Mouse (Mus musculus) spleen, postnatal 4 days (tissue): ENCODE results near the gene Tnrc18.

Source experiments
- DNase-seq, 2 experiments: peaks; one replicate each; pipeline ENCODE4 v3.0.0; 2022; ENCODE audit warnings: low spot score in 2 of 2

The Tnrc18 gene

DNA sequence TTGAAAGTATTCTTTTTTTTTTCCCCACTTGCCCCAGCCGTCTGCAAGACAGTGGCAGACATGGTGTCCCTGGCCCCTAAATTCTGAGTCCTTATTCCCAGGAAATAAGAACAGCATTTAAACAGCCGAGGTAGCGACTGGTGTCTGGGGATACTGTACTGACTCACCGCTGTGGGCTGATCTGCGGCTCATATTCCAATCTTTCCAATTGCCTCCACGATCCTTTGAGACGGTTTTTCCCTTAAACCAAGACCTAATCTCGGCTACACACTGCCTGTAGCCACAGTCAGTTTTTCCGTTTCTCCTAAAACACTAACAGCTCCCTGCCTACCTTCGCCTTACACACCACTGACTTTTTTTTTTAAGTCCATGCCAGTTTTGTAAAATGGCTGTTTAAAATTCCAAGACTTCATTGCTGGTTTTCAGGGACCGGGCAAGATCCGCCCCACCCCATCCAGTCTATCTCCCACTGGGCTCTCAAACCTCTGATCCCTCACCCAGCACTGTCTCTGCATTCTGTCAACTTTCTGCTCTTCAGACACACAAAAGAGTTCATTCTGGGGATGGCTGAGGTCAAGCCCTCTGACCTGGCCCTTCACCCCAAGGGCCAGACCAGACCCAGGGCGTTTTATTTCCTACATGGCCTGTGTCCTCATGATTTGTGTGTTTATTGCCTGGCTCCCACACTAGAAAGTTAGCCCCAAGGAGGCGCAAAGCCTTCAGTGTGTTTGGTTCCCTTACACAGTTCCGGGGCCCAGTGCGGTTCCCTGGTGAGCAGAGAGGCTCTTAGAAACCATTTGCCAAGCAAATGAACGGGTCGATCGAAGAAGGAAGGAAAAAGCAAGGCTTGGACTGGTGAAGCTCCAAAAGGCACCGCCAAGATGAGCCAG, 6.5 kb downstream of the Tnrc18 start:
- no peak for DNase-seq

DNA sequence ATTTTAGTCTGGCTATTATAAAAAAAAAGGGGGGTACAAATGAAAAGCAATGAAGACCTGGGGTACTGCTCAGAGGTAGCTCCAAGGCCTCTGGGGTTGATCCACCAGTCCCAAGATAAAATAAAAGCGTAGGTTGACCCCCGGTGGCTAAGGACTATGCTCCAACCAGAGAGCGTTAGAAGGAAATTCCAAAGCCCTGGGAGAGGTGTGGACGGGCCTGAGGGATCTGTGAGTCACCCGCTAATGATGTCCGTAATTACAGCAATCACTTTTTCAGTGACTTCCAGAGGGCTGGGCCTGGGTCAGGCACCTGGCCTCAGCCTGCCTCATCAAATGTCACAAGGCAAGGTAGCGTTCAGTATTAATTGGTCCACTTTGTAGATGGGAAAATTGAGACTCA, 9.8 kb downstream of the Tnrc18 start:
- no peak for DNase-seq

DNA sequence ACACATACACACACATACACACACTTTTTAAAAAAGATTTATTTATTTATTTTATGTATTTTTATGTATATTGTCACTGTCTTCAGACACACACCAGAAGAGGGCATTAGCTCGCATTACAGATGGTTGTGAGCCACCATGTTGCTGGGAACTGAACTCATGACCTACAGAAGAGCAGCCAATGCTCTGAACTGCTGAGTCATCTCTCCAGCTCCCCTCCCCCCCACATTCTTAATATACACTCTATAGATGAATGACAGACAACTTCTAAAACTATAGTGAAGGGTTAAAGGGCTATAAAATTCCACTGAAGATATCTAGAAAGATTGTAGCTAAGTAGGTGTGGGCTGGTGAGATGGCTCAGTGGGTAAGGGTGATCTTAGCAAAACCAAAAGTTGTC, 13.7 kb downstream of the Tnrc18 start:
- no peak for DNase-seq

- no peak for DNase-seq
Measured at GRCm38 (mm10) chr5:142802884-142803283, 14.6 kb downstream of the Tnrc18 start.

- no peak for DNase-seq
Measured at GRCm38 (mm10) chr5:142801977-142802376, 15.5 kb downstream of the Tnrc18 start.

- DNase-seq: no peak
Measured at GRCm38 (mm10) chr5:142800656-142801055, 16.8 kb downstream of the Tnrc18 start.

- DNase-seq: no peak
Measured at GRCm38 (mm10) chr5:142800198-142800597, 17.3 kb downstream of the Tnrc18 start.

DNA sequence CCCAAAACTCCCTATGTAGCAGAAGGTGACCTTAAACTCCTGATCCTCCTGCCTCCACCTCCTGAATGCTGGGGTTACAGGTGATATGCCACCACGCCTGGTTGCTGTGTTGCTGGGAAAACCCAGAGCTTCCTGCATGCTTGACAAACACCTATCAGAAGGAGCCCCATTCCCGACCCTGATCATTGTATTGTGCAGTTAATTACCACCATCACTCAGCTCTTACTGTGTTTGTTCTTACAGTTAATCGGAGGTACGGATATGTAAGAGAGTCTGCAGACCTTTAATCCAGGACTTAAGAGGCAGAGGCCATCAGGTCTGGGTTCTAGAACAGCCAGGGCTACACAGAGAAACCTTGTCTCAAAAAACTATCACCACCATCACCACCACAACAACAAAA, 18.2 kb downstream of the Tnrc18 start:
- no peak for DNase-seq

GRCm38 (mm10) chr5:142798190-142798589, 19.3 kb downstream of the Tnrc18 start:
- DNase-seq: no peak

DNA sequence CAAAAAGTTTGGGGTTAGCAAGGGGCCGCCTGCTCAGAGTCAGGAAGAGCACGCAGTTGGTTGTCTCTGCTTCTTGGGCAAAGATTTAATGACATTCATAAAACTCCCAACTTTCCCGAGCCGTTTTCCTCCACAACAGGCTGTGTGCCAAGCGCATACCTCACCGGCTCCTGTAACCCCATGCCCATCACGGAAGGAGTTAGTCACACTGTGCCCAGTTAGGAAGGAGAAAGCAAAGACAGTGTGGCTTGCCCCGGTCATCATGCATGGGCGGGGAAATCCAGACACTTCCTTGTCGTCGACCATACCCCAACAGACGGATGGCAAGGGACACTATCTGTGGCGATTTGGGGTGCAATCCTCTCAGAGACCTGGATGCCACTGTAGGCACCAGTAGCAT, 19.8 kb downstream of the Tnrc18 start:
- DNase-seq: no peak

DNA sequence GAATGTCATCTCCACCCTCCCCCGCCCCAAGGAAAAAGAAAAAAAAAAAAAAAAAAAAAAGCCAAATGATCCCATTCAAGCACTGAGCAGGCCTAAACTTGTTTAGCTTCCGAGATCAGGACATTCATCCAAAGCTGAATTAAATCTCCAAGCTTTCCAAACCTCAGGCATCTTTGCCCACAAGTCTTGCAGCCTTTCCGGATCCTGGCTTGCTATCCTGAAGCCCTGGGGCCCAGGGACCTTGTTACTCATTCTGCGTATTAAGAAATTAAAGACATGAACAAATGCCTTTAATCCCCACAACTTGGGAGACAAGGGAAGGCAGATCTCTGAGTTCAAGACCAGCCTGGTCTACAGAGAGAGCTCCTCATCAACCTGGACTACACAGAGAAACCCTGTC, 20.5 kb downstream of the Tnrc18 start:
- DNase-seq: no peak

- DNase-seq: peak; percentile 70 to 82
Measured at GRCm38 (mm10) chr5:142794582-142794981, 22.9 kb downstream of the Tnrc18 start.

GRCm38 (mm10) chr5:142794161-142794560, 23.3 kb downstream of the Tnrc18 start:
- no peak for DNase-seq

DNA sequence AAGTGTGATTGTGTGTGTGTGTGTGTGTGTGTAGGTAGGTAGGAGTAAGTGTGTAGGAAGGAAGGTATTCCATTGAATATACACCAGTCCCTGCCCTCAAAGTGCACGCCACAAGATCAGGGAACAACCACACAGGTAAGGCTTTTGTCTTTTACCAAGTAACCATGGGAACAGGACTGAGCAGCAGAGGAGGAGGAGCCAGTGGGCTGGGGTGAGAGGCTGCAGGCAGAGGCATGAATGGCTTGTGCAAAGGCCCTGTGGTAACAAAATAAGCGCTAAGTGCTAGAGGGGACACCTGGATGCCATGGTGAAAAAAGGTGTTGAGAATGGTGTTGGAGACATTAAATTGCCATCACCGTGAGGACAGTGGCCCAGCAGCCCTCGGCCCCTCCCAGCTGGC, 24.9 kb downstream of the Tnrc18 start:
- no peak for DNase-seq

DNA sequence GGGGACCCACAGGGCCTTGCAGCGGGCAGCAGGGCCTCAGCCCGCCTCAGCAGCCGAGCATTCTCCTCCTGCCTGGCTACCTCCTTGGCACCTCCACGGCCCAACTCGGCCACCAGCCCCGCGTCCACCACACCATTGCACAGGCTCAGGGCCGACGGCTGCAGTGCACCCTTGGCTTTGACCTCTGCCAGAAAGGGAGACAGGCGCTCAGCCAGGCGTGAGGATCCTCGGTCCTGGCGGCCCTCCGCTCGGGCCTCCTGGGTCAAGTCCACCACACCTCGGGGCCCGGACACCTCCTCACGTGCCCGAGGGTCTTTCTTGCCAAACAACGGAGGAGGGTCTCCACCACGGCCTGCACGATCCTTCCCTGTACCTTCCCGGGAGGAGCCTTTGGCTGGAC, 29.2 kb downstream of the Tnrc18 start:
- DNase-seq: no peak

DNA sequence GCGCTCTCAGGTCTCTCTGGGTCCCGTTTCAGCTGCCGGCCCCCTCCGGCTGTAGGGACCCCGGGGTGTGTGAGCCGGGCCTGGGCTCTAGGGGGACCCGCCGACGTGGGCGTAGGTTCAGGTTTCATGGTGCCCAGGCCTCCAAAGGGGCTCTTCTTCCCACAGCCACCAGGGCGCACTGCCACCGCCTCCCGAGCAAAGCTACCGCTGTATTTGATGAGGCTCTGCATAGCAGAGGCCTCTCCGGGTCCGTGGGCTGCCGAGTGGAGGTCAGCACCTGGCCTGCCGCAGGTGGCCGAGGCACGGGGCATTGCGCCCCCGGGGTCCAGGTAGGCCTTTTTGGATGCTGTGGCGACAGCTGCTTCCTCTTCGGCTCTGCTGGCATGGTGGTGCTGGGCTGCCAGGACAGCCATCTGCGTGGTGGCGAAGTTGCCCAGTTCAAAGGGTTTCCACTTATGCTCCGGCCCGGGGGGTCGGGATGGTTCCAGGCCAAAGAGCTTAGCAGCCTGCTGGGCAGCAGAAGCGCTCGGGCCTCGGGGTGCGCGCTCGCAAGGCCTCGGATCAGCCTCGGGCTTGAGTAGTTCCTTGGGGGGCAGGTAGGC, 30.1 kb downstream of the Tnrc18 start:
- no peak for DNase-seq

DNA sequence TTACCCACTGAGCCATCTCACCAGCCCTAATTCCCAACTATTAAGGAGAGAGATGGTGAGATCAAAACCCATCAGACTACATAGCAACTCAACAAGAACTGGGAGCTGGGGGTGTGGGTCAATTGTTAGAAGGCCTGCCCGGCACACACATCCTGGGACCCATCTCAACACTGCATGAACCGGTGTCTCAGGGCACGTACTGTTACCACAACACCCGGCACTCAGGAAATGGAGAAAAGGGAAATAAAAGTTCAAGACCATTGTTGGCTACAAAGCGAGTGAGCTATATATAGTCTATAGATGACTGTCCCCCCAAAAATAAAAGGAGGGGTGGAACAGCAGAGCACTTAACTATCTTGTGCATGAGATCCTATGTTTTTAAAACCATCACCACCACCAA, 30.8 kb downstream of the Tnrc18 start:
- DNase-seq: no peak

DNA sequence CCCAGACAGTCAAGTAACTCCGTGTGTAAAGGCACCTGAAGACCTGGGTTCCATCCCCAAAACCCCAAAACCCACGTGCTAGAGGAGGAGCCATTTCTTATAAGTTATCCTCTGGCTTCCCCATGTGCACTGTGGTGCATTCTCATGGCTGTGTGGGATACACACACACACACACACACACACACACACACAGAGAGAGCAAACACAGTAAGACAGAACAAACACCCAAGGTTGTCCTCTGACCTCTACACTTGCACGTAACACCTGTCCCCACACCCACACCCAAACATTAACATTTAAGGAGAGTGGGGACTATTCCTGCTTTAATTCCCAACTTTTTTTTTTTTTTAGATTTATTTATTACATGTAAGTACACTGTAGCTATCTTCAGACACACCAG, 31.2 kb downstream of the Tnrc18 start:
- DNase-seq: no peak

DNA sequence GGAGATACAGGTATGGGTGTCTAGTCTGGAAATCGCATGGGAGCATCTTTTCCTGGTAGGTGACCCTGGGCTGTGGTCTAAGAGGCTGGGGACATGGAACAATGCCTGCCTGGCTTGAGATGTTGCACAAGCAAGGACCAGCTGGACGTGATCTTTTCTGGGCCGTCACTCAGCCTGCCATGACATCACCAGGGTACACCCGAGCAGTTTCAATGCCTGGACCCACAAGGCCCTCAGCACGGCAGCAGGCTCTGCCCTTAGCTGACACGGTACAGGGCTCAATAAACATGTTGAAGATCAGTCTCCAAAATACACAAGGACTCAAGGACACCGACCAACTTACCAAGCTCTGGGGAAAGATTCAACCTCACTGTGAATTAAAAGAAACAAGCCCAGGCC, 34.3 kb downstream of the Tnrc18 start:
- DNase-seq: no peak

- no peak for DNase-seq
Measured at GRCm38 (mm10) chr5:142782459-142783141, 34.9 kb downstream of the Tnrc18 start.

GRCm38 (mm10) chr5:142780579-142780978, 36.9 kb downstream of the Tnrc18 start:
- no peak for DNase-seq

DNA sequence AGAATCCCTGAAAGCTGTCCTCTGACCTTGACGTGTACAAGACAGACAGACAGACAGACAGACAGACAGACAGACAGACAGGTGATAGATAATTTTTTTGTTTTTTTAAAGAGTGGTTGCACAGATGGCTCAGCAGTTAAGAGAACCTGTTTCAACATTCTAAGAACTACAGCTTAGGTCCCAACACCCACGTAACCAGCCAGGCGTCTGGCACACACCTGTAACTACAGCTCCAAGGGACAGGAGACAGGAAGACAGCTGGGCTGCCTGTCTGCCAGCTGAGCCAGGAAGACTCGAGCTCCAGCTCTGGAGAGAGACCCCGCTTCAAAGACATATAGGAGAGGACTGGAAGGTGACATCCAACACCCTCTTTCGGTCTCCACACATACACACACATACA, 38.6 kb downstream of the Tnrc18 start:
- no peak for DNase-seq

- DNase-seq: no peak
Measured at GRCm38 (mm10) chr5:142778135-142778534, 39.3 kb downstream of the Tnrc18 start.
